Mouse (Mus musculus) frontal cortex, adult 2 months (tissue): Measurements from ENCODE around the gene Zfp414. TPM values are rescaled to one million over a fixed set of nuclear protein-coding genes. Genes with fewer than 3 reads are reported as not detected.

Source experiments
- DNase-seq, 2 experiments: peaks; one replicate each; pipeline ENCODE4 v3.0.0; 2022; ENCODE audit warnings: low spot score in 1 of 2; ENCODE audit errors: extremely low spot score in 1 of 2
- polyA plus RNA-seq: library from polyadenylated mRNA; depleted of rRNA; stranded (reverse); fragments of >200 nt; gene quantifications from 2 replicates; pipeline ENCODE4 v1.2.3, GENCODE M21; 2012; rRNA removed

Zfp414 gene
- polyA plus RNA-seq, 1 experiment: 87.1 TPM

- DNase-seq: no peak
These were observed 16.2 kb downstream of the Zfp414 start for GRCm38 (mm10) chr17:33645073-33645472.

- DNase-seq: no peak
These were observed 21.0 kb downstream of the Zfp414 start for GRCm38 (mm10) chr17:33649781-33650475.

GRCm38 (mm10) chr17:33666813-33667212, 37.9 kb downstream of the Zfp414 start:
- DNase-seq: no peak

- no peak for DNase-seq
These were observed 40.8 kb downstream of the Zfp414 start for GRCm38 (mm10) chr17:33669681-33670080.

GRCm38 (mm10) chr17:33673837-33674236, 44.9 kb downstream of the Zfp414 start:
- DNase-seq: no peak

GRCm38 (mm10) chr17:33675452-33675851, 46.6 kb downstream of the Zfp414 start:
- DNase-seq: no peak

- no peak for DNase-seq
These were observed 47.2 kb downstream of the Zfp414 start for GRCm38 (mm10) chr17:33676086-33676485.

GRCm38 (mm10) chr17:33678771-33679170, 49.9 kb downstream of the Zfp414 start:
- no peak for DNase-seq

Other genes with a start within 250 kb of the Zfp414 start
- gene Zfp101, start 234.4 kb upstream of the Zfp414 start, polyA plus RNA-seq: 9.1 and 9.2 TPM in 2 replicates
- 0.19 and 0.28 TPM in 2 replicates for gene Actl9, start 196.2 kb upstream of the Zfp414 start, polyA plus RNA-seq
- 55.3 and 66.3 TPM in 2 replicates for gene Adamts10, start 104.9 kb upstream of the Zfp414 start, polyA plus RNA-seq
- 2.0 and 2.6 TPM in 2 replicates for gene Myo1f, start 73.4 kb upstream of the Zfp414 start, polyA plus RNA-seq
- 0.88 and 1.5 TPM in 2 replicates for gene Pram1, start 9.0 kb downstream of the Zfp414 start, polyA plus RNA-seq
- 190 and 223 TPM in 2 replicates for gene Hnrnpm, start 57.8 kb downstream of the Zfp414 start, polyA plus RNA-seq
- gene March2, start 89.6 kb downstream of the Zfp414 start, polyA plus RNA-seq: 104 and 117 TPM in 2 replicates
- 461 and 466 TPM in 2 replicates for gene Rab11b, start 131.4 kb downstream of the Zfp414 start, polyA plus RNA-seq
- gene Angptl4, start 152.7 kb downstream of the Zfp414 start, polyA plus RNA-seq: 4.2 and 4.4 TPM in 2 replicates
- gene Kank3, start 181.4 kb downstream of the Zfp414 start, polyA plus RNA-seq: 171 and 180 TPM in 2 replicates
- 683 and 811 TPM in 2 replicates for gene Rps28, start 195.5 kb downstream of the Zfp414 start, polyA plus RNA-seq
- 316 and 318 TPM in 2 replicates for gene Ndufa7, start 195.5 kb downstream of the Zfp414 start, polyA plus RNA-seq
- 30.1 and 31.8 TPM in 2 replicates for gene Cd320, start 214.0 kb downstream of the Zfp414 start, polyA plus RNA-seq
- gene Gm7029, start 244.7 kb downstream of the Zfp414 start, polyA plus RNA-seq: not detected in 2 replicates